Mouse (Mus musculus): Measurements from ENCODE around the gene Nop16.
"Not testable (repeated sequence)": the region's sequence is repeated elsewhere in the genome, so short reads cannot be mapped to it uniquely, and the experiment has no call there.

Gene Nop16

GRCm38 (mm10) chr13:54589996-54590951 lies at the start of gene Nop16, which contains the start of gene Higd2a:
TSS of gene Nop16 (minus strand) at chr13:54590090.
TSS of gene Higd2a (plus strand) at chr13:54590207.
- DNase-seq (ENCODE audit: extremely low spot score, low spot score): peak; percentile 95

GRCm38 (mm10) chr13:54635011-54635410 lies 45.1 kb upstream of the Nop16 start:
- DNase-seq (ENCODE audit: extremely low spot score, low spot score): no peak

- no peak for DNase-seq (ENCODE audit: extremely low spot score, low spot score)
These were observed 42.9 kb upstream of the Nop16 start for GRCm38 (mm10) chr13:54632731-54633277.

GRCm38 (mm10) chr13:54629128-54629527 lies 39.2 kb upstream of the Nop16 start:
- DNase-seq (ENCODE audit: extremely low spot score, low spot score): no peak

DNA sequence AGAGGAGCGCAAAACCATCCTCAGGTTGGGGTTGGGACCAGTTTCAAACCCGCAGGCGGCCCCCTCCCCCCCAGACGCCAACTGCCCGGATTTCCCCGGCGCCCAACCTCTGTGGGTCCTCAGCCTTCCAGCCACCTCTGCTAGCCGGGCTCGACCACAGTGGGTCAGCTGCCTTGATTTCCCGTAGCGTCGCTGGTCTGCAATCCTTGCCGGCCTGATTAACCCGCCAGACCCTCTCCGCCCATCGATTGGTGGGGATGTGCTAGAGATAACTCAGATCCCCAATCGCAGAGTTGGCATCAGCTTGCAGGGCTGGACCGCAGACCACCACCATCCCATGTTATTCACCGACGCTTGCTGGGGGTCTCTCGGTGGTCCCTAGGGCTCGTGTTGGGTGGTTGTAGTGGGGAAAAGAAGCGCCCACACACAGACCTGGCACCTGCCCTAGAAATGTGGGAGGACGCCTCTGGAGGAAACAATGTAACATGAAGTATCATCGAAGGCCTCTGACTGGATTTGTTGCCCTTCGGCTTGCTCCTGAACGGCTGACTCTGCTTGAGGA lies 32.2 kb upstream of the Nop16 start:
- no peak for DNase-seq (ENCODE audit: extremely low spot score, low spot score)

DNA sequence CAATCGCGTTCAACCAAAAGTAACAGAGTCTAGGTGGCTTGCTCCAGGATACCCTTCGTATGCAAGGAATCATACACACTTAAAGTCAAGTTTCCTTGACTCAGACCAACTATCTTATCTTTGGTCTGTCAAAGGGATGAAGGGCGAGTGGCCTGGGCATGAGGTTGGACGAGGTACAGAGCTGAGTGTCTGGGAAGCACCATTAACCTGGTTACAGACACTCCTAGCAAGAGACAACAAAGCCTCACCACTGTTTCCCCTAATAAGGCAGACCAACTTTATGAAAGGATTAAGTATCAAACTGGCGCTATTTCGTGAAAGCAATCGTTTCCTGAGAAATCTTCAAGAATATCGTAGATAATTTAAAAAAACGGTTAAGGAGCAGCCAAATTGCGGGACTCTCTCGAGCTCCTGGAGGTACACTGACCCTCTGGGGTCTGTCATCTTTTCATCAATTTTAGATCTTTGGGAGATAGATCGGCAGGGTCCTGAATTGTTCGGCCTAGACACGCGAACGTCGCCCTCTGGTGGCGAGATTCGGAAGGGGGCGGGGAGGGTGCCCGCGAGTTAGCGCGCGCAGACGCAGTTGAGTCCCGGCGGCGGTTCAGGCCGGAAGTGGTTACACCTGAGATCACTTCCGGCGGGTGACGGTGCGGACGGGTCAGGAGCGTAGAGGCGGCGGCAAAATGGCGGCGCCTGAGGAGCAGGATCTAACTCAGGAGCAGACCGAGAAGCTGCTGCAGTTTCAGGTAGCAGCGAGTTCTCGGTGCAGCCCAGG lies 31.5 kb upstream of the Nop16 start, which contains the start of gene Faf2:
TSS of gene Faf2 (plus strand) at position 630 of the 778 bp plus-strand sequence.
- peak; percentile 100 for DNase-seq (ENCODE audit: extremely low spot score, low spot score)

- no peak for DNase-seq (ENCODE audit: extremely low spot score, low spot score)
These were observed 27.1 kb upstream of the Nop16 start for GRCm38 (mm10) chr13:54616998-54617397.

DNA sequence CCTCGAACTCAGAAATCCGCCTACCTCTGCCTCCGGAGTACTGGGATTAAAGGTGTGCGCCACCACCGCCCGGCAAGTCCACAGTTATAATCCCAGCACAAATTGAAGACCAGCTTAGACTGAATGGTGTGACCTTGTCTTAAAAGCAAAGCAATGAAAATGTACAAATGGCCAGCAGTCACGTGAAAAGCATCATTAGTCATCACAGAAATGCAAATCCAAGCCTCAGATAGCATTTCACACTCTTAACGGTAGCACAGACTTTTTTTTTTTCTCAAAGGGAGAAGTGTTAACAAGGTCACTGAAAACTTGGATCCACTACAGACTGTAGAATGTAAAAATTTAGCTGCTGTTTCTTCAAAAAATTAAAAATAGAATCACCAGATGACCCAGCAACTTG lies 26.4 kb upstream of the Nop16 start:
- no peak for DNase-seq (ENCODE audit: extremely low spot score, low spot score)

DNA sequence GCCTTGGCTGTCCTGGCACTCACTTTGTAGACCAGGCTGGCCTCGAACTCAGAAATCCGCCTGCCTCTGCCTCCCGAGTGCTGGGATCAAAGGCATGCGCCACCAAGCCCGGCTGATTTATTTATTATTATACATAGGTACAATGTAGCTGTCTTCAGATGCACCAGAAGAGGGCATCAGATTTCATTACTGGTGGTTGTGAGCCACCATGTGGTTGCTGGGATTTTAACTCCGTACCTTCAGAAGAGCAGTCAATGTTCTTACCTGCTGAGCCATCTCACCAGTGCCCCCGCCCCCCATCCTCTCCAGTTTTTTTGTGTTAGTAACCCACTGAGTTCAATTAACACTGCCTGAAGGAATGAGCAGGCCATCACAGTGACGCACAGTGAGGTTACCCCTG lies 23.3 kb upstream of the Nop16 start:
- DNase-seq (ENCODE audit: extremely low spot score, low spot score): not testable (repeated sequence)

DNA sequence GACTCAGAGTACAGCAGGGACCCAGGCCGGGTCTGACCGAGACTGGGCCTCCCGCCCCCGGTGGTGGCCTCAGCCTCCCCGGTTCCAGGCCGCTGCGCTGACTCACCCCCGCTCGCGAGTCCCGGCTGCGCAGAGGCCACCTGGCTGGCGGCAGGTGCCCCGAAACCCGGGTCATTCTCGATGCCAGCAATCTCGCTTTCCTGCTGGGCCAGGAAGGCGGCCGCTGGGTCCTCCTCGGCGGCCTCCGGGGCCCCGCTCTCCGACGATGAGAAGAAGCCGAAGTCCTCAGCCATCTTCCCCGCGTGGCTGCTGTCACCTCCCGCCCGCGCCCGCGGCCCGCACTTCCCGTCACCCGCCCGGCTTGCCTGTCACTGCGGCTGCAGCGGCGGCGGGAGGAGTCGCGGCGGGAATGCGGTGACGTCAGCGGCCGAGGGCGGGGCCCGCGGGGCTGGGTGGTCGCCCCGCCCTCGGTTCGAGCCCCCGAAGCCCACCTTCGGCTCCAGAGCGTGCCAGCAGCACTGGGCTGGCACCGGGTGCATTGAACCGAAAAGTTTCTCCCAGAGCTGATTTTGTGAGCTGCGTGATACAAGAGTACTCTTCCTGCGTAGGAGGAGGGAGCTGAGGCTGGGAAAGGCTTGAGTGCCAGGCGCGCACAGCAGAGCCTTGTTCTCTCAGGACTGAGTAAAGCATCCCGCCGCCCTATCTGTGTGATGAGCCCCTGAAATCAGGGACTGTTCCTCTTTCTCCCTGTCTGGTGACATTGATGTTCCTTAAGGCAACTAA lies 21.3 kb upstream of the Nop16 start, which contains the start of gene Cltb:
TSS of gene Cltb (minus strand) at position 373 of the 783 bp plus-strand sequence.
- DNase-seq (ENCODE audit: extremely low spot score, low spot score): peak; percentile 85

GRCm38 (mm10) chr13:54610613-54610971 lies 20.7 kb upstream of the Nop16 start:
- no peak for DNase-seq (ENCODE audit: extremely low spot score, low spot score)

DNA sequence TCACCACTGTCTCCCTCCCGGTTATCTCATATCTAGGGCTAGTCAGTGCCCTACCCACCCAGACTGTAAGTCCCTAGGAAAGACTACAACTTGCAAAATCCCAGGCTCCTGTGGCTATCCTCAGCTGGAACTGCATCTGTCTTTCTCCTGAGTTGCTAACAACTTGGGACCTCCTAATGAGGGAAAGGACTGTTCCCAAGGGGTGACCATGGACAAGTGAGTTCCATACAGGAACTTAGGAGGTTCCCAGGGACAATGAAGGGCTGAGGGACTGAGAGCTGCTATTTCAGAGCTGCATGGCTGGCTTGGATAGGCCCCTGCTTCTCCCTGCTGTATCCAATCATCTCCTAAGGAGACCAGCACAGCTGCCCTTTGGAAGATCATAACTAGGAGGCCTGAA lies 19.4 kb upstream of the Nop16 start:
- DNase-seq (ENCODE audit: extremely low spot score, low spot score): no peak

GRCm38 (mm10) chr13:54608666-54609065 lies 18.8 kb upstream of the Nop16 start:
- no peak for DNase-seq (ENCODE audit: extremely low spot score, low spot score)

GRCm38 (mm10) chr13:54608002-54608401 lies 18.1 kb upstream of the Nop16 start:
- no peak for DNase-seq (ENCODE audit: extremely low spot score, low spot score)

- DNase-seq (ENCODE audit: extremely low spot score, low spot score): no peak
These were observed 17.3 kb upstream of the Nop16 start for GRCm38 (mm10) chr13:54607204-54607603.

GRCm38 (mm10) chr13:54605426-54605825 lies 15.5 kb upstream of the Nop16 start:
- no peak for DNase-seq (ENCODE audit: extremely low spot score, low spot score)

DNA sequence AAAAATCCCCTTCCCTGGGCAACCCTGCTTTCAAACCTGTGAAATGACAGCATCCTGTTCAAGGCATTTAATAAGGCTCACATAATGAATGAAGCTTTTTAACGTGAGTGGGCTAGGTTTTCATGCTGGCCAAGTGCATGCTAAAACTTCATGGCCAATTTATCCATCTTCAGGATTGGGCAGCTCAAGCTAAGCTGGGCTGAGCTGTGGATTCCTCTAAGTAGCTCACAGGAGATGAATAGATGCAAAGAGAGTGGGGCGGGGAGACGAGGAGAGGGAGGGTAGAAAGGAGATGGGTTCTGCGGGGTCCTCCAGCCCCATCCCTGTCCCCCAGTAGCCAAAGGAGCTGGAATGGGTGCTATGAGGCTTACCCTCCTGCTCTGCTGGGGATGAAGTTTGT lies 14.3 kb upstream of the Nop16 start:
- DNase-seq (ENCODE audit: extremely low spot score, low spot score): no peak

DNA sequence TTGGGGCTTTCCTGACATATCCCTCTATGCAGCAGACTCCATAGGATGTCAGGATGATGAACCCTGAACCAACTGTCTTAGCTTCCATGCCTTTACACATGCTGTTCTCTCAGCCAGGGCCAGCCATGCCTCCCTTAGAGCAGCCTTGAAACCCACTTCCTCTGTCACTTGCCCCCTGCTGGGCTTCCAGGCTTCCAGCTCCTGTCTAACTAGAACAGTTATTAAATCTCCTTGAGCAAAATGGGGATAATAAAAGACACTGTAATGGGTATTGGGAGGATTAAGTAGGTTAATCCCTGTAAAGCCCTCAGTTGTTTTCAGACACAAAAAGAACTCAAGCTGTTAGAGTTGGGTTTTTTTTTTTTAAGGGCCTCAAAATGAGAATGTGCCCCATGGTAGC lies 13.6 kb upstream of the Nop16 start:
- DNase-seq (ENCODE audit: extremely low spot score, low spot score): no peak

DNA sequence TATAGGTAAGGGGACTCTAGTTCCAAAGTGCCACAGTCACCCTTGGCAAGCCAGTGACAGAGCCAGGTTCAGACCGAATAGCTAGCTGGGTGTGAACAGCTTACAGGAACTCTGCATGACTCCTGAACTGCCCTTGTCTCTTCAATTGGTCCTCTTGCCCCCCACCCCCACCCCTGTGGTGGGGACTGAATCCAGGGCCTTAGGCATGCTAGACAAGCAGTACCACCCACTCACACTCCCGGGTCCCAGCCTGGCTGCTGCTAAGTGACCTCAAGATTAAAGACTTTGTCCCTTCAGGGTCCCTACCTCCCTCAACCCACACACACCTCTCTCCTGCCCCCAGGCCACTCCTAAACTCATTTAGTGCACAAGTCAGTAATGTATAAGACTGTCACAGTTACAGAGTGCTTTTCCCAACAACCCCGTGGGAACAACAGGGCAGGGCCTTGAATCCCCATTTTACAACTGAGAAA lies 12.8 kb upstream of the Nop16 start:
- DNase-seq (ENCODE audit: extremely low spot score, low spot score): no peak

DNA sequence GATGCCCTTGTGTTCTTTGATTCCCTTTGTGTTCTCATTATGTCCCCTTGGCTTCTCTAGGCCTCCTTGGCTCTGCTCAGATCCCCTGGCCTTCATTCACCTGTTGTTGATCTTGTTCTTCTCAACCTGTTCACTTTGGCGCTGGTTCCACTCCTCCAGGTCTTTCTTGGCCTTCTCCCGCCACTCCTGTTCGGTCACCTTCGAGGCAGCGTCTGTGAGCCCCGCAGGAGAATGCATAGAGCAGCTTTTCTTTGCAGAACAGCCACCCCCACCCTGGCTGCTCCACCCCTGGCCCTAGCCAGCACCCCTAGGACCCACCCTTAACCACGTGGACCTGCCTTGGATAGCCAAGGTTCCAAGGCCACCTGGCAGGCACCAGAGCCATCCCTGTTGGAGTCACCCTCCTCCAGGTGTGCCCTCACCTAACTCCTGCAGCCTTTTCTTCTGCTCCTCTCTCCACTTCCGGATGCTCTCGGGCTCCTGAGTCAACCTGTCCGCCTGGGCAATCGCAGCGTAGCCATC lies 8.8 kb upstream of the Nop16 start:
- no peak for DNase-seq (ENCODE audit: extremely low spot score, low spot score)

Data from neural tube, embryonic 10.5 days (tissue).